Mouse (Mus musculus) limb, embryonic 11.5 days (tissue): Measurements from ENCODE around the gene Boll. TPM values are rescaled to one million over a fixed set of nuclear protein-coding genes. Genes with fewer than 3 reads are reported as not detected.

Experiments used
- ATAC-seq: fragments of 200-750 bp; cut with Nextera tagmentation; 2 replicates; pipeline ENCODE4 v1.8.0; 2017; ENCODE audit warnings: low read depth; ENCODE audit not compliant: insufficient number of reproducible peaks, low FRiP score, low TSS enrichment
- DNase-seq: peaks from one replicate; pipeline ENCODE4 v3.0.0-alpha.2; 2015; ENCODE audit warnings: low spot score
- H3K27ac ChIP-seq: fragments of 300-500 bp; sonication (generic); replicated peaks from 2 replicates; pipeline ENCODE4 v1.5.1; 2014; ENCODE audit warnings: low read depth, mild to moderate bottlenecking, low read length
- H3K27me3 ChIP-seq: fragments of 300-500 bp; sonication (generic); 2 replicates; pipeline ENCODE4 v1.6.1; 2014; ENCODE audit warnings: mild to moderate bottlenecking, low read length, mixed read lengths; ENCODE audit not compliant: control insufficient read depth, insufficient read depth
- H3K36me3 ChIP-seq: fragments of 300-500 bp; sonication (generic); 2 replicates; pipeline ENCODE4 v1.6.1; 2014; ENCODE audit warnings: mild to moderate bottlenecking, low read length, moderate library complexity, mixed read lengths; ENCODE audit not compliant: control insufficient read depth, insufficient read depth
- H3K4me1 ChIP-seq: fragments of 300-500 bp; sonication (generic); 2 replicates; pipeline ENCODE4 v1.6.1; 2014; ENCODE audit warnings: low read length, mixed read lengths; ENCODE audit not compliant: control insufficient read depth, insufficient read depth
- H3K4me2 ChIP-seq: fragments of 300-500 bp; sonication (generic); 2 replicates; pipeline ENCODE4 v1.6.1; 2014; ENCODE audit warnings: low read depth, mild to moderate bottlenecking, moderate library complexity; ENCODE audit not compliant: severe bottlenecking
- H3K4me3 ChIP-seq: fragments of 300-500 bp; sonication (generic); 2 replicates; pipeline ENCODE4 v1.5.1; 2014; ENCODE audit warnings: low read depth, low read length
- H3K9ac ChIP-seq: fragments of 300-500 bp; sonication (generic); 2 replicates; pipeline ENCODE4 v1.6.1; 2014; ENCODE audit warnings: mild to moderate bottlenecking, low read length
- H3K9me3 ChIP-seq: fragments of 300-500 bp; sonication (generic); 2 replicates; pipeline ENCODE4 v1.6.1; 2016; ENCODE audit warnings: low read length; ENCODE audit not compliant: control insufficient read depth
- WGBS: fragments of 180-500 bp; shearing (Covaris S2); extraction: QIAGEN DNeasy Blood & Tissue Kit; methylation state at CpG from one replicate; pipeline ENCODE4 v1.1.7; 2014; 5-methylcytosine and 5-hydroxymethylcytosine counted together
- polyA plus RNA-seq: library from polyadenylated mRNA; unstranded; fragments of >200 nt; fragmentation: Nextera tagmentation; extraction: Ambion mirVana; gene quantifications from 2 replicates; pipeline ENCODE4 v1.2.1, GENCODE M21; 2014

The Boll gene
- polyA plus RNA-seq, 1 experiment from 2014 or later, result not detected

GRCm38 (mm10) chr1:55279081-55279480 lies 84.2 kb downstream of the Boll start:
- no peak overlapping the region for H3K4me3 ChIP-seq
- H3K36me3 ChIP-seq, result no peaks in the 10 kb centered on the region
- 77% methylated on average over 9 of the region's 9 CpGs for WGBS
- H3K27ac ChIP-seq, result no peak overlapping the region
- no peaks in the 10 kb centered on the region for H3K27me3 ChIP-seq
- H3K4me1 ChIP-seq, result no peaks in the 10 kb centered on the region
- no peaks in the 10 kb centered on the region for H3K9me3 ChIP-seq
- ATAC-seq (no peak), DNase-seq (no peak)
- H3K9ac ChIP-seq, result no peak overlapping the region
- H3K4me2 ChIP-seq, result no peak overlapping the region

- no peak overlapping the region for H3K4me2 ChIP-seq
- WGBS, result 63% methylated on average over 2 of the region's 2 CpGs
- no peaks in the 10 kb centered on the region for H3K9me3 ChIP-seq
- no peaks in the 10 kb centered on the region for H3K27me3 ChIP-seq
- DNase-seq, result no peak
- ATAC-seq, result no peak
- H3K36me3 ChIP-seq, result no peaks in the 10 kb centered on the region
- H3K4me1 ChIP-seq, result no peaks in the 10 kb centered on the region
- H3K9ac ChIP-seq, result no peak overlapping the region
- H3K27ac ChIP-seq, result no peak overlapping the region
- no peak overlapping the region for H3K4me3 ChIP-seq
These were observed 97.8 kb downstream of the Boll start for GRCm38 (mm10) chr1:55265447-55265846.

GRCm38 (mm10) chr1:55264385-55264784 lies 98.9 kb downstream of the Boll start:
- DNase-seq, result no peak
- Histone ChIP-seq H3K4me1 (no peaks in the 10 kb centered on the region), H3K4me3 (no peak overlapping the region), H3K36me3 (no peaks in the 10 kb centered on the region), H3K27me3 (no peaks in the 10 kb centered on the region), H3K4me2 (no peak overlapping the region), H3K9me3 (no peaks in the 10 kb centered on the region), H3K9ac (no peak overlapping the region), H3K27ac (no peak overlapping the region)
- ATAC-seq, result no peak
- WGBS, result 42% methylated on average over 2 of the region's 2 CpGs

- 82% methylated on average over 2 of the region's 2 CpGs for WGBS
- ATAC-seq, result no peak
- H3K4me1 ChIP-seq, result no peaks in the 10 kb centered on the region
These were observed 116.9 kb downstream of the Boll start for GRCm38 (mm10) chr1:55246374-55246773.

GRCm38 (mm10) chr1:55239237-55239636 lies 124.0 kb downstream of the Boll start:
- WGBS, result 0% methylated on average over 1 of the region's 1 CpGs
- DNase-seq (peak; percentile 48), ATAC-seq (no peak)
- H3K9ac ChIP-seq, result no peak overlapping the region
- H3K4me1 ChIP-seq, result peaks cover 12% of the 10 kb centered on the region
- no peak overlapping the region for H3K27ac ChIP-seq
- H3K4me2 ChIP-seq, result peak overlapping the region; percentile 79; the same call in 1 of the 2 replicates
- no peaks in the 10 kb centered on the region for H3K9me3 ChIP-seq
- no peaks in the 10 kb centered on the region for H3K27me3 ChIP-seq
- no peaks in the 10 kb centered on the region for H3K36me3 ChIP-seq
- H3K4me3 ChIP-seq, result no peak overlapping the region

More at GRCm38 (mm10) chr1:55246374-55246773, 116.9 kb downstream of the Boll start:
- Histone ChIP-seq H3K9ac (no peak overlapping the region), H3K9me3 (no peaks in the 10 kb centered on the region), H3K27me3 (no peaks in the 10 kb centered on the region), H3K36me3 (no peaks in the 10 kb centered on the region), H3K4me2 (no peak overlapping the region), H3K4me3 (no peak overlapping the region), H3K27ac (no peak overlapping the region)
- no peak for DNase-seq

GRCm38 (mm10) chr1:55238496-55238895 lies 124.8 kb downstream of the Boll start:
- Histone ChIP-seq H3K4me3 (peak overlapping the region; percentile 84), H3K27ac (no peak overlapping the region), H3K4me2 (peak overlapping the region; percentile 79), H3K4me1 (peaks cover 12% of the 10 kb centered on the region), H3K9me3 (no peaks in the 10 kb centered on the region), H3K27me3 (no peaks in the 10 kb centered on the region), H3K36me3 (no peaks in the 10 kb centered on the region), H3K9ac (no peak overlapping the region)
- DNase-seq (no peak), ATAC-seq (no peak)
- WGBS, result 29% methylated on average over 13 of the region's 13 CpGs

- peak; percentile 41 for DNase-seq
These were observed 125.6 kb downstream of the Boll start for GRCm38 (mm10) chr1:55237643-55238161.

GRCm38 (mm10) chr1:55236890-55237642 lies 126.2 kb downstream of the Boll start, which contains the start of gene Mars2:
Mars2 (plus strand) TSS chr1:55237177.
- Histone ChIP-seq H3K9ac (peak within 1 kb of the TSS; percentile 74), H3K4me1 (peaks cover 12% of the 10 kb centered on the region), H3K27ac (no peak within 1 kb of the TSS), H3K9me3 (no peaks in the 10 kb centered on the region), H3K36me3 (no peaks in the 10 kb centered on the region), H3K4me2 (peak within 1 kb of the TSS; percentile 79), H3K4me3 (peak within 1 kb of the TSS; percentile 84), H3K27me3 (no peaks in the 10 kb centered on the region)
- DNase-seq (peak; percentile 96), ATAC-seq (peak; percentile 94)
- WGBS, result under 1% methylated on average over 82 of the region's 82 CpGs

More at GRCm38 (mm10) chr1:55237643-55238161, 125.6 kb downstream of the Boll start:
- ATAC-seq, result no peak
- H3K27ac ChIP-seq, result no peak overlapping the region
- no peaks in the 10 kb centered on the region for H3K9me3 ChIP-seq
- no peaks in the 10 kb centered on the region for H3K27me3 ChIP-seq
- peak overlapping the region; percentile 79 for H3K4me2 ChIP-seq
- H3K4me3 ChIP-seq, result peak overlapping the region; percentile 84
- peak overlapping the region; percentile 74 for H3K9ac ChIP-seq
- under 1% methylated on average over 23 of the region's 23 CpGs for WGBS
- peaks cover 12% of the 10 kb centered on the region for H3K4me1 ChIP-seq
- H3K36me3 ChIP-seq, result no peaks in the 10 kb centered on the region
